Mouse (Mus musculus): ENCODE measurements around the gene Fmnl2. TPM values are rescaled to one million over a fixed set of nuclear protein-coding genes. Genes with fewer than 3 reads are reported as not detected.

Fmnl2 gene
- total and polyA plus RNA-seq, 3 experiments: 0.42 to 2.8 (median 2.1) TPM

- DNase-seq (ENCODE audit: extremely low read depth): no peak
- Histone ChIP-seq H3K27ac (ENCODE audit: insufficient read depth, low read depth) (no peak overlapping the region), H3K4me3 (replicated peaks in 1 of 3; ENCODE audit: low read depth in 2 of 3, low read length in 2 of 3, poor library complexity in 1 of 3) (no peak overlapping the region), H3K9me3 (replicated peaks; ENCODE audit: low read length) (no peaks in the 10 kb centered on the region), H3K36me3 (replicated peaks in 1 of 2; ENCODE audit: control insufficient read depth in 1 of 2, insufficient read depth in 1 of 2, low read length in 1 of 2) (no peaks in the 10 kb centered on the region), H3K9ac (ENCODE audit: insufficient read depth, low read depth) (no peak overlapping the region), H3K79me2 (replicated peaks; ENCODE audit: control insufficient read depth, extremely low read depth, insufficient read depth, poor library complexity, severe bottlenecking) (no peaks in the 10 kb centered on the region), H3K4me2 (ENCODE audit: insufficient read depth, low read depth, poor library complexity, severe bottlenecking) (no peak overlapping the region), H3K4me1 (ENCODE audit: control insufficient read depth in 1 of 2, insufficient read depth in 2 of 2) (peaks cover 2 to 7% of the 10 kb centered on the region in 2 experiments; a peak in 2 of 4 replicates), H3K27me3 (replicated peaks) (no peaks in the 10 kb centered on the region)
- TF ChIP-seq SMC3 (IDR thresholded peaks at IDR 0.05; ENCODE audit: low read depth, low read length) (no peak), CHD2 (IDR thresholded peaks at IDR 0.05; ENCODE audit: low read length) (no peak), E2F4 (IDR thresholded peaks at IDR 0.05; ENCODE audit: insufficient replicate concordance, low read depth, low read length) (no peak), ZNF384 (IDR thresholded peaks at IDR 0.05; ENCODE audit: low read depth, low read length) (no peak), MYC (IDR thresholded peaks at IDR 0.05; ENCODE audit: low read depth, low read length) (no peak), TCF12 (IDR thresholded peaks at IDR 0.05; ENCODE audit: low read depth, low read length) (no peak)
- in situ Hi-C loops (cut with MboI; ENCODE audit: low pct_ligation_motif_present, low pct_unique_long_range_greater_than_20kb, low sequenced_read_pairs) (loop anchor here (10.0 to 25.0 kb wide), 2 partner anchors 51 to 184 kb away; no protein-coding TSS in a partner anchor), dilution Hi-C loops (cut with MboI; ENCODE audit: extremely low pct_ligation_motif_present, extremely low pct_unique_long_range_greater_than_20kb, low sequenced_read_pairs) (no loop called here)
These were observed 88.4 kb downstream of the Fmnl2 start for GRCm38 (mm10) chr2:52946074-52946473.

GRCm38 (mm10) chr2:52946524-52947186, 89.0 kb downstream of the Fmnl2 start:
- Histone ChIP-seq H3K9ac (ENCODE audit: insufficient read depth, low read depth) (no peak overlapping the region), H3K4me2 (ENCODE audit: insufficient read depth, low read depth, poor library complexity, severe bottlenecking) (no peak overlapping the region), H3K27ac (ENCODE audit: insufficient read depth, low read depth) (no peak overlapping the region), H3K36me3 (replicated peaks in 1 of 2; ENCODE audit: control insufficient read depth in 1 of 2, insufficient read depth in 1 of 2, low read length in 1 of 2) (no peaks in the 10 kb centered on the region), H3K27me3 (replicated peaks) (no peaks in the 10 kb centered on the region), H3K79me2 (replicated peaks; ENCODE audit: control insufficient read depth, extremely low read depth, insufficient read depth, poor library complexity, severe bottlenecking) (no peaks in the 10 kb centered on the region), H3K4me3 (replicated peaks in 1 of 3; ENCODE audit: low read depth in 2 of 3, low read length in 2 of 3, poor library complexity in 1 of 3) (no peak overlapping the region), H3K9me3 (replicated peaks; ENCODE audit: low read length) (no peaks in the 10 kb centered on the region), H3K4me1 (ENCODE audit: control insufficient read depth in 1 of 2, insufficient read depth in 2 of 2) (peaks cover 2 to 7% of the 10 kb centered on the region in 2 experiments; a peak in 2 of 4 replicates)
- no peak for TF ChIP-seq NELFE (IDR thresholded peaks at IDR 0.05; ENCODE audit: low read depth, low read length)
- TF ChIP-seq BHLHE40 (IDR thresholded peaks at IDR 0.05; ENCODE audit: low read depth, low read length): no peak
- TF ChIP-seq MEF2A (IDR thresholded peaks at IDR 0.05; ENCODE audit: borderline replicate concordance, low read depth, low read length): no peak
- no peak for TF ChIP-seq IRF4 (IDR thresholded peaks at IDR 0.05; ENCODE audit: low read depth, low read length)
- no peak for TF ChIP-seq POLR2A (IDR thresholded peaks at IDR 0.05; ENCODE audit: low read depth, low read length)
- TF ChIP-seq ZMIZ1 (IDR thresholded peaks at IDR 0.05; ENCODE audit: low read depth, low read length): no peak
- in situ Hi-C loops (cut with MboI; ENCODE audit: low pct_ligation_motif_present, low pct_unique_long_range_greater_than_20kb, low sequenced_read_pairs): loop anchor here (10.0 to 25.0 kb wide), 2 partner anchors 52 to 184 kb away; no protein-coding TSS in a partner anchor
- no peak for DNase-seq (ENCODE audit: extremely low read depth)
- dilution Hi-C loops (cut with MboI; ENCODE audit: extremely low pct_ligation_motif_present, extremely low pct_unique_long_range_greater_than_20kb, low sequenced_read_pairs): no loop called here

- Histone ChIP-seq H3K36me3 (replicated peaks in 1 of 2; ENCODE audit: control insufficient read depth in 1 of 2, insufficient read depth in 1 of 2, low read length in 1 of 2) (no peaks in the 10 kb centered on the region), H3K9ac (ENCODE audit: insufficient read depth, low read depth) (no peak overlapping the region), H3K27ac (ENCODE audit: insufficient read depth, low read depth) (no peak overlapping the region), H3K9me3 (replicated peaks; ENCODE audit: low read length) (no peaks in the 10 kb centered on the region), H3K79me2 (replicated peaks; ENCODE audit: control insufficient read depth, extremely low read depth, insufficient read depth, poor library complexity, severe bottlenecking) (no peaks in the 10 kb centered on the region), H3K27me3 (replicated peaks) (no peaks in the 10 kb centered on the region), H3K4me1 (ENCODE audit: control insufficient read depth in 1 of 2, insufficient read depth in 2 of 2) (peaks cover 0 to 7% of the 10 kb centered on the region in 2 experiments; a peak in 1 of 4 replicates), H3K4me2 (ENCODE audit: insufficient read depth, low read depth, poor library complexity, severe bottlenecking) (no peak overlapping the region), H3K4me3 (replicated peaks in 1 of 3; ENCODE audit: low read depth in 2 of 3, low read length in 2 of 3, poor library complexity in 1 of 3) (no peak overlapping the region)
- in situ Hi-C loops (cut with MboI; ENCODE audit: low pct_ligation_motif_present, low pct_unique_long_range_greater_than_20kb, low sequenced_read_pairs) (loop anchor here (10.0 to 25.0 kb wide), 2 partner anchors 54 to 186 kb away; no protein-coding TSS in a partner anchor), dilution Hi-C loops (cut with MboI; ENCODE audit: extremely low pct_ligation_motif_present, extremely low pct_unique_long_range_greater_than_20kb, low sequenced_read_pairs) (no loop called here)
- peak in 1 of 2 experiments; percentile 13; a peak in 1 of 4 replicates for TF ChIP-seq CTCF (conservative IDR thresholded peaks at IDR 0.05 in 1 of 2, IDR thresholded peaks at IDR 0.05 in 1 of 2; ENCODE audit: low read depth in 2 of 2, low read length in 2 of 2)
- TF ChIP-seq POLR2A (IDR thresholded peaks at IDR 0.05; ENCODE audit: low read depth, low read length): no peak
- no peak for DNase-seq (ENCODE audit: extremely low read depth)
These were observed 90.7 kb downstream of the Fmnl2 start for GRCm38 (mm10) chr2:52948406-52948805.

Data from CH12.LX (cell line).